Mouse (Mus musculus) skeletal muscle tissue, postnatal 0 days (tissue): Measurements from ENCODE around the gene Telo2. TPM values are rescaled to one million over a fixed set of nuclear protein-coding genes. Genes with fewer than 3 reads are reported as not detected.

Source experiments
- polyA plus RNA-seq: library from polyadenylated mRNA; unstranded; fragments of >200 nt; fragmentation: Nextera tagmentation; extraction: Ambion mirVana; gene quantifications from 2 replicates; pipeline ENCODE4 v1.2.1, GENCODE M21; 2015

Gene Telo2
- polyA plus RNA-seq = 19.1 and 19.4 TPM in 2 replicates

GRCm38 (mm10) chr17:25115664-25116432 lies at the start of gene Telo2:
Gene Telo2 (minus strand): TSS chr17:25115967.

GRCm38 (mm10) chr17:25162161-25162560 lies 46.4 kb upstream of the Telo2 start, which contains the start of gene Ccdc154:
Gene Ccdc154 (plus strand): TSS chr17:25162461.

GRCm38 (mm10) chr17:25133275-25133698 lies 17.5 kb upstream of the Telo2 start, which contains the start of gene Clcn7:
Gene Clcn7 (plus strand): TSS chr17:25133391.

GRCm38 (mm10) chr17:25120406-25120805 lies 4.6 kb upstream of the Telo2 start, which contains the start of gene Ptx4:
Gene Ptx4 (plus strand): TSS chr17:25120760.

DNA sequence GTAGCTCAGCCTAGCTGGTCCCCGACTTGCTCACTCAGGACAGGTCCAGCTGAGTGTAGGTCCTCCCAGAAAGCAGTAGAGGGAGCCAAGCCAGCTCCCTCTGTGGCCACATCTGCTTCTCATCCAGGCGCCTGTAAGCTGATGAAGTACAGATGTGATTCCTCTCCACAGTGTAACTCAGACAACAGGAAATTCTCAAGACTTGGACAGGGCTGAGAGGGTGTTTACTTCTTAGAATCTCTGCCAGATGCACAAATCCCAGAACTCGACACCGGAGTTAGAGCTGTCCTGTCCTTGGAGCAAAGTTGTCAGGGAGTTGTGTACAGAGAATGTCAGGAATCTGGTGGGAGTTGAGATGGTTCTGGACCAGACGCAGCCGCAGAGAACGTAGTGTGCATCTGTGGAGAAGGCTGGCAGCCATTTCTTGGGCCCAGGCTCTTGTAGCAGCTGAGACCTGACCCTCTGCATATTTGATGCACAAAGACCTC lies 32.3 kb downstream of the Telo2 start, which contains the start of gene Tmem204:
Tmem204 (minus strand) TSS at position 148 of the 488 bp plus-strand sequence.

Other genes starting within 250 kb of the Telo2 start
- 0.42 and 6.3 TPM in 2 replicates for gene Igfals, start 250.0 kb downstream of the Telo2 start, polyA plus RNA-seq
- gene Nubp2, start 229.6 kb downstream of the Telo2 start, polyA plus RNA-seq = 21.2 and 24.8 TPM in 2 replicates
- gene Spsb3, start 229.3 kb downstream of the Telo2 start, polyA plus RNA-seq = 36.7 and 37.8 TPM in 2 replicates
- gene Eme2, start 220.9 kb downstream of the Telo2 start, polyA plus RNA-seq = 18.2 and 18.6 TPM in 2 replicates
- gene Mrps34, start 220.9 kb downstream of the Telo2 start, polyA plus RNA-seq = 185 and 189 TPM in 2 replicates
- 22.1 and 25.2 TPM in 2 replicates for gene Nme3, start 219.5 kb downstream of the Telo2 start, polyA plus RNA-seq
- 11.9 and 12.0 TPM in 2 replicates for gene Mapk8ip3, start 179.0 kb downstream of the Telo2 start, polyA plus RNA-seq
- gene Jpt2, start 155.3 kb downstream of the Telo2 start, polyA plus RNA-seq = 20.1 and 26.9 TPM in 2 replicates
- gene Cramp1l, start 100.2 kb downstream of the Telo2 start, polyA plus RNA-seq = 2.9 TPM in 2 replicates
- 3.8 and 4.4 TPM in 2 replicates for gene Ift140, start 99.9 kb downstream of the Telo2 start, polyA plus RNA-seq
- 13.6 and 14.9 TPM in 2 replicates for gene Tmem204, start 32.4 kb downstream of the Telo2 start, polyA plus RNA-seq
- gene Ptx4, start 4.8 kb upstream of the Telo2 start, polyA plus RNA-seq = 1.2 and 3.2 TPM in 2 replicates
- 9.3 and 9.6 TPM in 2 replicates for gene Clcn7, start 17.4 kb upstream of the Telo2 start, polyA plus RNA-seq
- 0.05 TPM in 1 of 2 replicates, not detected in the other for gene Ccdc154, start 46.5 kb upstream of the Telo2 start, polyA plus RNA-seq
- not detected in 2 replicates for gene Gm38655, start 59.5 kb upstream of the Telo2 start, polyA plus RNA-seq
- 28.3 and 29.6 TPM in 2 replicates for gene BC003965, start 68.6 kb upstream of the Telo2 start, polyA plus RNA-seq
- 3.0 and 3.6 TPM in 2 replicates for gene Unkl, start 72.4 kb upstream of the Telo2 start, polyA plus RNA-seq
- 23.0 and 24.0 TPM in 2 replicates for gene Gnptg, start 124.2 kb upstream of the Telo2 start, polyA plus RNA-seq
- 38.4 TPM in 2 replicates for gene Tsr3, start 124.2 kb upstream of the Telo2 start, polyA plus RNA-seq
- 0.23 TPM in 1 of 2 replicates, not detected in the other for gene Baiap3, start 140.4 kb upstream of the Telo2 start, polyA plus RNA-seq
- 216 and 238 TPM in 2 replicates for gene Ube2i, start 158.7 kb upstream of the Telo2 start, polyA plus RNA-seq
- 10.4 and 15.0 TPM in 2 replicates for gene Prss34, start 182.4 kb upstream of the Telo2 start, polyA plus RNA-seq
- gene Prss28, start 192.7 kb upstream of the Telo2 start, polyA plus RNA-seq = not detected in 2 replicates
- gene Prss29, start 202.7 kb upstream of the Telo2 start, polyA plus RNA-seq = not detected in 2 replicates
- 11.2 and 11.8 TPM in 2 replicates for gene Tpsab1, start 229.6 kb upstream of the Telo2 start, polyA plus RNA-seq